Mouse (Mus musculus) MEL (cell line): ENCODE data around the gene Wars. TPM values are rescaled to one million over a fixed set of nuclear protein-coding genes. Genes with fewer than 3 reads are reported as not detected.

Source experiments
- DNase-seq: peaks from one replicate; pipeline ENCODE4 v3.0.0; 2011; ENCODE audit warnings: low read depth, low spot score
- H3K27ac ChIP-seq: 2 replicates; pipeline ENCODE4 v1.5.1; 2012; ENCODE audit warnings: low read depth, mild to moderate bottlenecking, control low read depth, low read length, moderate library complexity; ENCODE audit not compliant: control insufficient read depth
- H3K27me3 ChIP-seq, 2 experiments: fragments of 150-350 bp in 1 of 2; sonication (generic) in 1 of 2; 2 replicates each; pipeline ENCODE4 v1.6.1; 2012; ENCODE audit warnings: low read length in 2 of 2, mild to moderate bottlenecking in 2 of 2, improper control_type of control experiment in 1 of 2, moderate library complexity in 1 of 2; ENCODE audit not compliant: insufficient read depth in 2 of 2, control insufficient read depth in 1 of 2
- H3K36me3 ChIP-seq, 2 experiments: 2 replicates each; pipeline ENCODE4 v1.6.1; 2012 to 2014; ENCODE audit warnings: low read length in 2 of 2, improper control_type of control experiment in 1 of 2, inconsistent platforms in 1 of 2, mild to moderate bottlenecking in 1 of 2; ENCODE audit not compliant: insufficient read depth in 2 of 2, control insufficient read depth in 1 of 2
- H3K4me1 ChIP-seq, 2 experiments: fragments of 150-350 bp in 1 of 2; sonication (generic) in 1 of 2; 2 replicates each; pipeline ENCODE4 v1.6.1; 2012; ENCODE audit warnings: low read length in 2 of 2, improper control_type of control experiment in 1 of 2, mild to moderate bottlenecking in 1 of 2; ENCODE audit not compliant: insufficient read depth in 2 of 2, control insufficient read depth in 1 of 2
- H3K4me3 ChIP-seq, 2 experiments: fragments of 150-350 bp in 1 of 2; sonication (generic) in 1 of 2; 2 replicates each; pipeline ENCODE4 v1.5.1; 2012; ENCODE audit warnings: low read depth in 2 of 2, low read length in 2 of 2, mild to moderate bottlenecking in 2 of 2, moderate library complexity in 2 of 2, control low read depth in 1 of 2, improper control_type of control experiment in 1 of 2; ENCODE audit not compliant: control insufficient read depth in 1 of 2, insufficient read depth in 1 of 2
- H3K79me2 ChIP-seq: 2 replicates; pipeline ENCODE4 v1.6.1; 2012; ENCODE audit warnings: mild to moderate bottlenecking, low read length, moderate library complexity; ENCODE audit not compliant: control insufficient read depth, poor library complexity, insufficient read depth
- H3K9ac ChIP-seq: 2 replicates; pipeline ENCODE4 v1.6.1; 2012; ENCODE audit warnings: low read depth, mild to moderate bottlenecking, control low read depth, low read length, moderate library complexity; ENCODE audit not compliant: control insufficient read depth, poor library complexity, severe bottlenecking
- H3K9me3 ChIP-seq: fragments of 150-350 bp; sonication (generic); replicated peaks from 2 replicates; pipeline ENCODE4 v1.6.1; 2012; ENCODE audit warnings: mild to moderate bottlenecking, low read length, improper control_type of control experiment, moderate library complexity; ENCODE audit not compliant: insufficient read depth
- BHLHE40 ChIP-seq: IDR thresholded peaks from 2 replicates; pipeline ENCODE4 v1.6.1; 2012; ENCODE audit warnings: low read depth, mild to moderate bottlenecking, inconsistent platforms, low read length, improper control_type of control experiment, borderline replicate concordance
- CHD1 ChIP-seq: IDR thresholded peaks from 2 replicates; pipeline ENCODE4 v1.6.1; 2012; ENCODE audit warnings: low read depth, mild to moderate bottlenecking, inconsistent platforms, low read length, improper control_type of control experiment
- CHD2 ChIP-seq: IDR thresholded peaks from 2 replicates; pipeline ENCODE4 v1.6.1; 2011; ENCODE audit warnings: low read length, improper control_type of control experiment
- E2F4 ChIP-seq: IDR thresholded peaks from 2 replicates; pipeline ENCODE4 v1.6.1; 2011; ENCODE audit warnings: low read depth, low read length, improper control_type of control experiment, borderline replicate concordance
- EP300 ChIP-seq, 2 experiments: IDR thresholded peaks; 2 replicates each; pipeline ENCODE4 v1.6.1; 2011; ENCODE audit warnings: improper control_type of control experiment in 2 of 2, low read length in 2 of 2, low read depth in 1 of 2, mild to moderate bottlenecking in 1 of 2
- GABPA ChIP-seq: IDR thresholded peaks from 2 replicates; pipeline ENCODE4 v1.6.1; 2012; ENCODE audit warnings: low read depth, mild to moderate bottlenecking, inconsistent platforms, low read length, improper control_type of control experiment, moderate library complexity
- GATA1 ChIP-seq: IDR thresholded peaks from 2 replicates; pipeline ENCODE4 v1.6.1; 2011; ENCODE audit warnings: low read depth, low read length, improper control_type of control experiment
- HCFC1 ChIP-seq: IDR thresholded peaks from 2 replicates; pipeline ENCODE4 v1.6.1; 2012; ENCODE audit warnings: low read depth, mild to moderate bottlenecking, inconsistent platforms, low read length, improper control_type of control experiment, moderate library complexity
- JUND ChIP-seq: IDR thresholded peaks from 2 replicates; pipeline ENCODE4 v1.6.1; 2011; ENCODE audit warnings: low read depth, mild to moderate bottlenecking, improper control_type of control experiment, low read length
- MAFK ChIP-seq: IDR thresholded peaks from 2 replicates; pipeline ENCODE4 v1.6.1; 2011; ENCODE audit warnings: low read depth, mild to moderate bottlenecking, low read length, improper control_type of control experiment, borderline replicate concordance
- MAZ ChIP-seq: IDR thresholded peaks from 2 replicates; pipeline ENCODE4 v1.6.1; 2012; ENCODE audit warnings: low read depth, mild to moderate bottlenecking, inconsistent platforms, low read length, improper control_type of control experiment
- MEF2A ChIP-seq: IDR thresholded peaks from 2 replicates; pipeline ENCODE4 v1.6.1; 2014; ENCODE audit warnings: low read depth, mild to moderate bottlenecking, inconsistent platforms, low read length, improper control_type of control experiment; ENCODE audit not compliant: poor library complexity, insufficient replicate concordance, severe bottlenecking; ENCODE audit errors: extremely low read depth
- MXI1 ChIP-seq: IDR thresholded peaks from 2 replicates; pipeline ENCODE4 v1.6.1; 2011; ENCODE audit warnings: mild to moderate bottlenecking, low read depth, low read length, improper control_type of control experiment
- MYB ChIP-seq: IDR thresholded peaks from 2 replicates; pipeline ENCODE4 v1.6.1; 2011; ENCODE audit warnings: mild to moderate bottlenecking, low read depth, low read length, improper control_type of control experiment
- NELFE ChIP-seq: IDR thresholded peaks from 2 replicates; pipeline ENCODE4 v1.6.1; 2011; ENCODE audit warnings: low read depth, low read length, improper control_type of control experiment
- NRF1 ChIP-seq: IDR thresholded peaks from 2 replicates; pipeline ENCODE4 v1.6.1; 2014; ENCODE audit warnings: low read depth, mild to moderate bottlenecking, inconsistent platforms, low read length, improper control_type of control experiment, moderate library complexity; ENCODE audit not compliant: poor library complexity, insufficient read depth, severe bottlenecking
- POLR2AphosphoS5 ChIP-seq: IDR thresholded peaks from 2 replicates; pipeline ENCODE4 v1.6.1; 2012; ENCODE audit warnings: low read depth, borderline replicate concordance, mild to moderate bottlenecking, inconsistent platforms, low read length, moderate library complexity, mixed read lengths
- RAD21 ChIP-seq: IDR thresholded peaks from 2 replicates; pipeline ENCODE4 v1.6.1; 2011; ENCODE audit warnings: mild to moderate bottlenecking, low read depth, low read length, improper control_type of control experiment
- RCOR1 ChIP-seq: IDR thresholded peaks from 2 replicates; pipeline ENCODE4 v1.6.1; 2012; ENCODE audit warnings: low read depth, mild to moderate bottlenecking, inconsistent platforms, low read length, improper control_type of control experiment
- SIN3A ChIP-seq: IDR thresholded peaks from 2 replicates; pipeline ENCODE4 v1.6.1; 2012; ENCODE audit warnings: low read length, improper control_type of control experiment, inconsistent platforms
- SMC3 ChIP-seq: IDR thresholded peaks from 2 replicates; pipeline ENCODE4 v1.6.1; 2011; ENCODE audit warnings: low read depth, low read length, improper control_type of control experiment
- TAL1 ChIP-seq: IDR thresholded peaks from 2 replicates; pipeline ENCODE4 v1.6.1; 2012; ENCODE audit warnings: mild to moderate bottlenecking, inconsistent platforms, low read length, moderate library complexity, mixed read lengths
- TCF12 ChIP-seq: IDR thresholded peaks from 2 replicates; pipeline ENCODE4 v1.6.1; 2014; ENCODE audit warnings: low read depth, mild to moderate bottlenecking, inconsistent platforms, low read length, improper control_type of control experiment, moderate library complexity
- UBTF ChIP-seq: IDR thresholded peaks from 2 replicates; pipeline ENCODE4 v1.6.1; 2012; ENCODE audit warnings: low read depth, mild to moderate bottlenecking, inconsistent platforms, low read length, improper control_type of control experiment, moderate library complexity, borderline replicate concordance; ENCODE audit not compliant: insufficient read depth
- USF2 ChIP-seq, 2 experiments: IDR thresholded peaks; 2 replicates each; pipeline ENCODE4 v1.6.1; 2011 to 2012; ENCODE audit warnings: improper control_type of control experiment in 2 of 2, low read length in 2 of 2, borderline replicate concordance in 1 of 2, inconsistent platforms in 1 of 2, low read depth in 1 of 2, mild to moderate bottlenecking in 1 of 2; ENCODE audit not compliant: insufficient read depth in 1 of 2
- ZC3H11A ChIP-seq: IDR thresholded peaks from 2 replicates; pipeline ENCODE4 v1.6.1; 2012; ENCODE audit warnings: low read depth, mild to moderate bottlenecking, inconsistent platforms, low read length, improper control_type of control experiment
- ZKSCAN1 ChIP-seq: IDR thresholded peaks from 2 replicates; pipeline ENCODE4 v1.6.1; 2012; ENCODE audit warnings: low read depth, mild to moderate bottlenecking, inconsistent platforms, low read length, improper control_type of control experiment, moderate library complexity
- ZMIZ1 ChIP-seq: IDR thresholded peaks from 2 replicates; pipeline ENCODE4 v1.6.1; 2012; ENCODE audit warnings: low read depth, mild to moderate bottlenecking, inconsistent platforms, low read length, improper control_type of control experiment, moderate library complexity
- ZNF384 ChIP-seq: IDR thresholded peaks from 2 replicates; pipeline ENCODE4 v1.6.1; 2012; ENCODE audit warnings: low read depth, mild to moderate bottlenecking, inconsistent platforms, low read length, improper control_type of control experiment
- polyA plus RNA-seq, 2 experiments: library from polyadenylated mRNA; stranded (reverse) in 1 of 2; unstranded in 1 of 2; fragments of >175 nt in 1 of 2; fragments of >200 nt in 1 of 2; gene quantifications; 2 replicates each; pipeline versions ENCODE4 v1.2.1 to v1.2.4; 2012; ENCODE audit warnings: low replicate concordance in 2 of 2, low read depth in 1 of 2; ENCODE audit not compliant: insufficient read length in 2 of 2, insufficient read depth in 1 of 2, missing spikeins in 1 of 2
- total RNA-seq: library from RNA; depleted of rRNA; stranded (reverse); fragments of 300-350 nt; gene quantifications from 2 replicates; pipeline ENCODE4 v1.2.3, GENCODE M21; 2012

Gene Wars
- total and polyA plus RNA-seq, 3 experiments, result 85.7 to 836 (median 98.4) TPM

DNA sequence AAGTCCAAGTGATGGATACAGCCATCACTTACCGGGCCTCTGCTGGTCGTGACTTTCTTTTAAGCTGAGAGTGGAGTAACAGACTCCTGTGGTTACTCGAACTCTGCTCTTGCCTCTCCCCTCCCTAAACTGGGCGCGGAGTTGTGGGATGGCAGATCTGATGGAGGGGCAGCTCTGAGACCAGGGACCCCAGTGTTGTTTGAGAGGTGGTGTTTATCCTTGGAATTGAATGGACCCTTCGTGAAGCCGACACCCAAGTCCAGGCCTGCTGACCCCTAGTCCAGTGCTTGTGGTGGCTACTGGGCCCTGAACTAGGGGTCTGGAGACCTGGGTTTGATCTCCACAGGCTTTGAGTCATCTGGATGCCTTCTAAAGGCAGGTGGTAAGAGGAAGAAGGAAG is 57.3 kb downstream of the Wars start:
- Histone ChIP-seq H3K27ac (no peak overlapping the region; the same call in 1 of the 2 replicates), H3K4me3 (peak overlapping the region; percentile 81 to 82), H3K4me1 (peaks cover 3 to 14% of the 10 kb centered on the region in 2 experiments; a peak in 3 of 4 replicates), H3K27me3 (no peaks in the 10 kb centered on the region), H3K9ac (peak overlapping the region; percentile 80), H3K36me3 (peaks cover 0 to 6% of the 10 kb centered on the region in 2 experiments; a peak in 2 of 4 replicates), H3K9me3 (no peaks in the 10 kb centered on the region), H3K79me2 (peaks cover 19% of the 10 kb centered on the region)
- peak; percentile 58 for DNase-seq
- no peak for TF ChIP-seq NELFE
- no peak for TF ChIP-seq EP300 (IDR thresholded peaks at IDR 0.05; ENCODE audit: low read depth in 1 of 2, low read length in 2 of 2)
- TF ChIP-seq RCOR1, result no peak
- no peak for TF ChIP-seq GATA1
- TF ChIP-seq ZNF384, result no peak
- TF ChIP-seq MEF2A, result no peak
- TF ChIP-seq, all 39 proteins: peak for 0

DNA sequence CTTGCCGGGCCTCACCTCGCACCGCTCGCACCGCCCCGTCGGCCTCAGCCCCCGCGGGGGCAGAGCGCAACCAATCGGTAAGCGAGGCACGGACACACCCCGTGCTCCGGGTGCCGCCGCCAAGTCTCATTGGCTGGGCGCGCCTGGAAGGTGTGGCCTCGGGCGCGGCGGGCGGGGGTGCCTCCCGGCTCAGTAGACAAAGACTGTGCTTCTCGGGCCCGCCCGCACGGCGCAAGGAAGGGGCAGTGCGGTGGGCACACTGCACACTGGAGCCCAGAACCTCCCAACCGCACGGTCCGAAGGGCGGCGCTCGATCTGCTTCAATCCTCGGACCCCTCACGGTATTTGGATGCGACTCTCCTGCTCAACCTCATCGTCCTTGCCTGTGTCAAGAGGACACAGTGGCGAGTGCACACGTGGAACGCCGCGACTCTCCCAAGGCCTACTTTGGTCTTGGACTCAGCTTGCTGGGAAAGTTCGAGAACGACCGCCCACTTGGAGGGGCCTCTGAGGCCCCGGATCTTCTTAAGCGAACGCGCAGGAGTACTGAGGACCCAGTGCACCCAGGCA is 58.0 kb downstream of the Wars start, which contains the start of the genes Slc25a29 and Slc25a47:
Slc25a29 (minus strand) TSS at position 44 of the 570 bp plus-strand sequence.
Slc25a47 (plus strand) TSS at position 207 of the 570 bp plus-strand sequence.
- H3K27ac ChIP-seq, result peak within 1 kb of the TSS; percentile 54
- TF ChIP-seq ZMIZ1, result peak; percentile 86
- TF ChIP-seq ZKSCAN1, result no peak
- TF ChIP-seq E2F4, result no peak
- TF ChIP-seq NRF1, result peak; percentile 43; the same call in 1 of the 2 replicates
- TF ChIP-seq MAFK, result no peak
- no peak for TF ChIP-seq MYB
- TF ChIP-seq HCFC1, result peak; percentile 73
- peak; percentile 98 for TF ChIP-seq MAZ
- TF ChIP-seq BHLHE40, result no peak
- TF ChIP-seq UBTF, result 0 out of 2 replicates have a peak, but pooled peaks have one; percentile 58
- TF ChIP-seq CHD2, result no peak
- TF ChIP-seq ZNF384, result no peak
- 0 out of 2 replicates have a peak, but pooled peaks have one; percentile 69 for TF ChIP-seq CHD1
- no peak for TF ChIP-seq ZC3H11A
- peak; percentile 95 for TF ChIP-seq MXI1
- TF ChIP-seq RAD21, result no peak
- TF ChIP-seq SIN3A, result peak; percentile 94
- TF ChIP-seq TAL1, result no peak
- TF ChIP-seq MEF2A, result no peak
- TF ChIP-seq USF2 (IDR thresholded peaks at IDR 0.05; ENCODE audit: borderline replicate concordance in 1 of 2, insufficient read depth in 1 of 2, low read depth in 1 of 2, low read length in 2 of 2), result no peak
- TF ChIP-seq TCF12, result peak; percentile 42; the same call in 1 of the 2 replicates
- no peak for TF ChIP-seq JUND
- TF ChIP-seq POLR2AphosphoS5, result no peak
- no peak for TF ChIP-seq GABPA
- TF ChIP-seq SMC3, result no peak

More for the DNA sequence above, 58.0 kb downstream of the Wars start, which contains the start of the genes Slc25a29 and Slc25a47:
- H3K4me3 ChIP-seq, result peak within 1 kb of the TSS; percentile 81 to 82
- peaks cover 0 to 6% of the 10 kb centered on the region in 2 experiments; a peak in 2 of 4 replicates for H3K36me3 ChIP-seq
- H3K9me3 ChIP-seq, result no peaks in the 10 kb centered on the region
- peaks cover 3 to 14% of the 10 kb centered on the region in 2 experiments; a peak in 3 of 4 replicates for H3K4me1 ChIP-seq
- no peaks in the 10 kb centered on the region for H3K27me3 ChIP-seq
- peak within 1 kb of the TSS; percentile 80 for H3K9ac ChIP-seq
- peak; percentile 96 for DNase-seq
- H3K79me2 ChIP-seq, result peaks cover 19% of the 10 kb centered on the region
